Mouse (Mus musculus): ENCODE results near the gene Tcf19. TPM values are rescaled to one million over a fixed set of nuclear protein-coding genes. Genes with fewer than 3 reads are reported as not detected.

Gene Tcf19
- 74.1 and 78.2 TPM in 2 replicates for polyA plus RNA-seq (2015; fragmentation: Nextera tagmentation; extraction: Ambion mirVana)

- under 1% methylated on average over 67 of the region's 67 CpGs for WGBS
- H3K27ac ChIP-seq: peak within 1 kb of the TSS; percentile 78
- peak; percentile 92 for ATAC-seq (ENCODE audit: insufficient number of reproducible peaks, insufficient read depth, low FRiP score, low TSS enrichment, low read depth)
- H3K27me3 ChIP-seq: no peaks in the 10 kb centered on the region
- H3K4me2 ChIP-seq: peak within 1 kb of the TSS; percentile 89
- peak within 1 kb of the TSS; percentile 60 for H3K4me3 ChIP-seq
- H3K4me1 ChIP-seq: peaks cover 41% of the 10 kb centered on the region
- peak within 1 kb of the TSS; percentile 79 for H3K9ac ChIP-seq
- peaks cover 21% of the 10 kb centered on the region for H3K36me3 ChIP-seq
- no peaks in the 10 kb centered on the region for H3K9me3 ChIP-seq
Measured at GRCm38 (mm10) chr17:35516652-35517500, at the start of gene Tcf19, which contains the start of gene Cchcr1. Tcf19 (minus strand) TSS chr17:35516824. Cchcr1 (plus strand) TSS chr17:35517100.

- H3K9me3 ChIP-seq: no peaks in the 10 kb centered on the region
- no peak overlapping the region for H3K4me3 ChIP-seq
- H3K27me3 ChIP-seq: no peaks in the 10 kb centered on the region
- H3K27ac ChIP-seq: no peak overlapping the region
- no peak overlapping the region for H3K4me2 ChIP-seq
- 0 out of 2 replicates have a peak, but pooled peaks cover 4% of the 10 kb centered on the region for H3K4me1 ChIP-seq
- no peaks in the 10 kb centered on the region for H3K36me3 ChIP-seq
- H3K9ac ChIP-seq: no peak overlapping the region
- 57% methylated on average over 8 of the region's 8 CpGs for WGBS
- no peak for ATAC-seq (ENCODE audit: insufficient number of reproducible peaks, insufficient read depth, low FRiP score, low TSS enrichment, low read depth)
Measured at GRCm38 (mm10) chr17:35558216-35558615, 41.6 kb upstream of the Tcf19 start.

- H3K9me3 ChIP-seq: no peaks in the 10 kb centered on the region
- H3K4me3 ChIP-seq: no peak overlapping the region
- no peak overlapping the region for H3K9ac ChIP-seq
- 0 out of 2 replicates have a peak, but pooled peaks cover 4% of the 10 kb centered on the region for H3K4me1 ChIP-seq
- no peak overlapping the region for H3K27ac ChIP-seq
- no peaks in the 10 kb centered on the region for H3K36me3 ChIP-seq
- 77% methylated on average over 9 of the region's 9 CpGs for WGBS
- no peak for ATAC-seq (ENCODE audit: insufficient number of reproducible peaks, insufficient read depth, low FRiP score, low TSS enrichment, low read depth)
- no peak overlapping the region for H3K4me2 ChIP-seq
- H3K27me3 ChIP-seq: no peaks in the 10 kb centered on the region
Measured at GRCm38 (mm10) chr17:35557351-35557750, 40.7 kb upstream of the Tcf19 start.

GRCm38 (mm10) chr17:35556812-35557211 lies 40.2 kb upstream of the Tcf19 start:
- no peaks in the 10 kb centered on the region for H3K27me3 ChIP-seq
- H3K4me2 ChIP-seq: no peak overlapping the region
- no peaks in the 10 kb centered on the region for H3K36me3 ChIP-seq
- H3K9ac ChIP-seq: no peak overlapping the region
- ATAC-seq (ENCODE audit: insufficient number of reproducible peaks, insufficient read depth, low FRiP score, low TSS enrichment, low read depth): no peak
- no peak overlapping the region for H3K4me3 ChIP-seq
- no peak overlapping the region for H3K27ac ChIP-seq
- H3K4me1 ChIP-seq: 0 out of 2 replicates have a peak, but pooled peaks cover 4% of the 10 kb centered on the region
- WGBS: 31% methylated on average over 5 of the region's 5 CpGs
- no peaks in the 10 kb centered on the region for H3K9me3 ChIP-seq

- Histone ChIP-seq H3K4me1 (0 out of 2 replicates have a peak, but pooled peaks cover 4% of the 10 kb centered on the region), H3K4me3 (no peak overlapping the region), H3K9me3 (no peaks in the 10 kb centered on the region), H3K36me3 (no peaks in the 10 kb centered on the region), H3K27ac (no peak overlapping the region), H3K9ac (no peak overlapping the region), H3K4me2 (no peak overlapping the region), H3K27me3 (no peaks in the 10 kb centered on the region)
- no peak for ATAC-seq (ENCODE audit: insufficient number of reproducible peaks, insufficient read depth, low FRiP score, low TSS enrichment, low read depth)
- WGBS: 80% methylated on average over 13 of the region's 13 CpGs
Measured at GRCm38 (mm10) chr17:35556186-35556765, 39.7 kb upstream of the Tcf19 start.

GRCm38 (mm10) chr17:35554761-35555397 lies 38.3 kb upstream of the Tcf19 start:
- ATAC-seq (ENCODE audit: insufficient number of reproducible peaks, insufficient read depth, low FRiP score, low TSS enrichment, low read depth): no peak
- no peak overlapping the region for H3K9ac ChIP-seq
- H3K4me3 ChIP-seq: no peak overlapping the region
- WGBS: 91% methylated on average over 18 of the region's 18 CpGs
- no peaks in the 10 kb centered on the region for H3K36me3 ChIP-seq
- H3K4me1 ChIP-seq: peaks cover 8% of the 10 kb centered on the region
- no peaks in the 10 kb centered on the region for H3K27me3 ChIP-seq
- H3K27ac ChIP-seq: no peak overlapping the region
- no peaks in the 10 kb centered on the region for H3K9me3 ChIP-seq
- H3K4me2 ChIP-seq: no peak overlapping the region

- H3K9me3 ChIP-seq: no peaks in the 10 kb centered on the region
- no peaks in the 10 kb centered on the region for H3K36me3 ChIP-seq
- H3K9ac ChIP-seq: no peak overlapping the region
- peaks cover 13% of the 10 kb centered on the region for H3K4me1 ChIP-seq
- H3K4me3 ChIP-seq: no peak overlapping the region
- no peak overlapping the region for H3K4me2 ChIP-seq
- 86% methylated on average over 5 of the region's 5 CpGs for WGBS
- H3K27ac ChIP-seq: no peak overlapping the region
- ATAC-seq (ENCODE audit: insufficient number of reproducible peaks, insufficient read depth, low FRiP score, low TSS enrichment, low read depth): no peak
- H3K27me3 ChIP-seq: no peaks in the 10 kb centered on the region
Measured at GRCm38 (mm10) chr17:35554321-35554720, 37.7 kb upstream of the Tcf19 start.

- no peak for ATAC-seq (ENCODE audit: insufficient number of reproducible peaks, insufficient read depth, low FRiP score, low TSS enrichment, low read depth)
- no peaks in the 10 kb centered on the region for H3K9me3 ChIP-seq
- 77% methylated on average over 10 of the region's 10 CpGs for WGBS
Measured at GRCm38 (mm10) chr17:35551881-35552414, 35.3 kb upstream of the Tcf19 start, which contains the start of gene Cdsn. Cdsn (plus strand) TSS chr17:35552128.

GRCm38 (mm10) chr17:35550871-35551270 lies 34.2 kb upstream of the Tcf19 start:
- no peaks in the 10 kb centered on the region for H3K27me3 ChIP-seq
- 0 out of 2 replicates have a peak overlapping the region, but pooled peaks have one; percentile 80 for H3K27ac ChIP-seq
- H3K36me3 ChIP-seq: no peaks in the 10 kb centered on the region
- H3K9me3 ChIP-seq: no peaks in the 10 kb centered on the region
- 54% methylated on average over 8 of the region's 8 CpGs for WGBS
- H3K9ac ChIP-seq: no peak overlapping the region
- H3K4me1 ChIP-seq: peaks cover 15% of the 10 kb centered on the region
- H3K4me3 ChIP-seq: no peak overlapping the region
- ATAC-seq (ENCODE audit: insufficient number of reproducible peaks, insufficient read depth, low FRiP score, low TSS enrichment, low read depth): no peak
- no peak overlapping the region for H3K4me2 ChIP-seq

More at GRCm38 (mm10) chr17:35551881-35552414, 35.3 kb upstream of the Tcf19 start, which contains the start of gene Cdsn:
- no peak within 1 kb of the TSS for H3K9ac ChIP-seq
- no peak within 1 kb of the TSS for H3K4me2 ChIP-seq
- H3K4me1 ChIP-seq: peaks cover 18% of the 10 kb centered on the region
- H3K27me3 ChIP-seq: no peaks in the 10 kb centered on the region
- H3K4me3 ChIP-seq: no peak within 1 kb of the TSS
- H3K36me3 ChIP-seq: no peaks in the 10 kb centered on the region
- H3K27ac ChIP-seq: no peak within 1 kb of the TSS

- H3K9ac ChIP-seq: no peak overlapping the region
- no peaks in the 10 kb centered on the region for H3K36me3 ChIP-seq
- no peak for ATAC-seq (ENCODE audit: insufficient number of reproducible peaks, insufficient read depth, low FRiP score, low TSS enrichment, low read depth)
- WGBS: 92% methylated on average over 4 of the region's 4 CpGs
- H3K4me1 ChIP-seq: peaks cover 15% of the 10 kb centered on the region
- no peaks in the 10 kb centered on the region for H3K27me3 ChIP-seq
- peak overlapping the region; percentile 80 for H3K27ac ChIP-seq
- peak overlapping the region; percentile 26; the same call in 1 of the 2 replicates for H3K4me2 ChIP-seq
- H3K9me3 ChIP-seq: no peaks in the 10 kb centered on the region
- H3K4me3 ChIP-seq: no peak overlapping the region
Measured at GRCm38 (mm10) chr17:35550143-35550494, 33.5 kb upstream of the Tcf19 start.

GRCm38 (mm10) chr17:35549437-35550142 lies 33.0 kb upstream of the Tcf19 start:
- ATAC-seq (ENCODE audit: insufficient number of reproducible peaks, insufficient read depth, low FRiP score, low TSS enrichment, low read depth): no peak
- Histone ChIP-seq H3K27ac (peak overlapping the region; percentile 80), H3K27me3 (no peaks in the 10 kb centered on the region), H3K4me2 (peak overlapping the region; percentile 26), H3K9ac (peak overlapping the region; percentile 44; the same call in 1 of the 2 replicates), H3K9me3 (no peaks in the 10 kb centered on the region), H3K36me3 (no peaks in the 10 kb centered on the region), H3K4me1 (peaks cover 15% of the 10 kb centered on the region), H3K4me3 (no peak overlapping the region)
- 41% methylated on average over 15 of the region's 15 CpGs for WGBS

Measured in embryonic facial prominence, embryonic 13.5 days (tissue).